ENCODE assay signal across 9 mouse cellular contexts in genomic region chr9:75280814-75281213, GRCm38 (mm10). TPM values are rescaled to one million over a fixed set of nuclear protein-coding genes. Genes with fewer than 3 reads are reported as not detected.
A peak's percentile ranks its signal among the peaks of the same experiment; 100 is the strongest.
DNase-seq lines count a peak whose midpoint lies in the region; ATAC-seq and TF ChIP-seq lines count a peak whose summit lies in the region.
"Had no signal": no experiment of that assay in that cellular context is flagged by ENCODE, and none has a peak within 500 bp of the region (broad histone marks: within the 10 kb centered on the region; RNA-seq: fewer than 3 reads in every experiment).

No protein-coding gene starts in this region.

- WGBS in forebrain, postnatal 0 days: 46% methylated on average over 5 of the region's 5 CpGs
- WGBS in forebrain, embryonic 12.5 days: 48% methylated on average over 5 of the region's 5 CpGs
- WGBS in kidney, postnatal 0 days: 55% methylated on average over 5 of the region's 5 CpGs

- no peak for ATAC-seq in forebrain, postnatal 0 days
- ATAC-seq in forebrain, embryonic 12.5 days (ENCODE audit: low FRiP score): no peak
- no peak for ATAC-seq in kidney, postnatal 0 days (replicated peaks; ENCODE audit: low FRiP score, low read depth)
- ATAC-seq in monocyte, adult 5-6 weeks (replicated peaks; ENCODE audit: insufficient number of reproducible peaks, low FRiP score, low TSS enrichment, poor library complexity, severe bottlenecking): peak; percentile 33; the same call in 1 of the 2 replicates

- no peaks in the 10 kb centered on the region for H3K4me1 ChIP-seq in forebrain, postnatal 0 days (ENCODE audit: insufficient read depth)
- no peaks in the 10 kb centered on the region for H3K4me1 ChIP-seq in forebrain, embryonic 12.5 days
- no peaks in the 10 kb centered on the region for H3K4me1 ChIP-seq in kidney, postnatal 0 days (replicated peaks; ENCODE audit: insufficient read depth, low read length)

- H3K27ac ChIP-seq in forebrain, postnatal 0 days (ENCODE audit: low read depth, low read length): no peak overlapping the region
- H3K27ac ChIP-seq in forebrain, embryonic 12.5 days: no peak overlapping the region
- H3K27ac ChIP-seq in kidney, postnatal 0 days: no peak overlapping the region
- H3K27ac ChIP-seq: macrophage had no signal

- no peak overlapping the region for H3K9ac ChIP-seq in forebrain, postnatal 0 days
- H3K9ac ChIP-seq in forebrain, embryonic 12.5 days: no peak overlapping the region
- H3K9ac ChIP-seq in kidney, postnatal 0 days (ENCODE audit: low read depth, low read length): no peak overlapping the region

- peak; percentile 23 for DNase-seq in forebrain, postnatal 0 days
- peak; percentile 42 for DNase-seq in ovary, postnatal 36 days (ENCODE audit: low spot score)
- DNase-seq in ovary, adult 18-20 months (ENCODE audit: low spot score): no peak
- peak; percentile 69 to 82 for DNase-seq in cerebellum, postnatal 14 days
- peak; percentile 42 for DNase-seq in kidney, postnatal 0 days (ENCODE audit: low spot score)
- DNase-seq in urinary bladder, adult 2 months (ENCODE audit: low spot score): no peak

- TF ChIP-seq CTCF in forebrain, postnatal 0 days (IDR thresholded peaks at IDR 0.05; ENCODE audit: low read depth): peak; percentile 56
- peak; percentile 74 for TF ChIP-seq CTCF in kidney, postnatal 0 days (IDR thresholded peaks at IDR 0.05; ENCODE audit: low read depth)

- no peak overlapping the region for H3K4me3 ChIP-seq in forebrain, postnatal 0 days (ENCODE audit: low read depth, low read length)
- no peak overlapping the region for H3K4me3 ChIP-seq in forebrain, embryonic 12.5 days (replicated peaks)
- H3K4me3 ChIP-seq in kidney, postnatal 0 days (replicated peaks; ENCODE audit: low read depth, low read length): no peak overlapping the region

- no peaks in the 10 kb centered on the region for H3K27me3 ChIP-seq in forebrain, postnatal 0 days (ENCODE audit: insufficient read depth, low read length)
- H3K27me3 ChIP-seq in forebrain, embryonic 12.5 days: 0 out of 2 replicates have a peak, but pooled peaks cover 7% of the 10 kb centered on the region
- H3K27me3 ChIP-seq in kidney, postnatal 0 days (ENCODE audit: insufficient read depth, low read length): no peaks in the 10 kb centered on the region

- no peaks in the 10 kb centered on the region for H3K9me3 ChIP-seq in forebrain, postnatal 0 days (ENCODE audit: low read length)
- H3K9me3 ChIP-seq in forebrain, embryonic 12.5 days: no peaks in the 10 kb centered on the region
- H3K9me3 ChIP-seq in kidney, postnatal 0 days (replicated peaks; ENCODE audit: low read length): no peaks in the 10 kb centered on the region

- H3K36me3 ChIP-seq in forebrain, postnatal 0 days (ENCODE audit: insufficient read depth): no peaks in the 10 kb centered on the region
- no peaks in the 10 kb centered on the region for H3K36me3 ChIP-seq in forebrain, embryonic 12.5 days (replicated peaks)
- H3K36me3 ChIP-seq in kidney, postnatal 0 days (ENCODE audit: insufficient read depth, low read length): no peaks in the 10 kb centered on the region

- no peak overlapping the region for H3K4me2 ChIP-seq in forebrain, postnatal 0 days (ENCODE audit: low read depth)
- H3K4me2 ChIP-seq in forebrain, embryonic 12.5 days: no peak overlapping the region
- no peak overlapping the region for H3K4me2 ChIP-seq in kidney, postnatal 0 days (ENCODE audit: low read length)

RNA-seq across cellular contexts. Expression of gene Gnb5, which starts 25.3 kb away (rescaled TPM):
- total RNA-seq in forebrain, postnatal 0 days (2014; rRNA removed): 73.2 TPM in 2 replicates
- polyA plus RNA-seq in forebrain, postnatal 0 days (2015; fragmentation: Nextera tagmentation; extraction: Ambion mirVana): 80.0 and 91.4 TPM in 2 replicates
- polyA plus RNA-seq in forebrain, embryonic 12.5 days (2016; fragmentation: Nextera tagmentation; extraction: Ambion mirVana): 32.6 and 35.5 TPM in 2 replicates
- polyA plus RNA-seq in kidney, postnatal 0 days (2015; fragmentation: Nextera tagmentation; extraction: Ambion mirVana): 35.0 and 37.6 TPM in 2 replicates
- 2.0 to 5.4 TPM (median 4.1 TPM) in 3 replicates for total RNA-seq in monocyte, adult 5-6 weeks (2017)
- polyA plus RNA-seq in urinary bladder, adult 2 months (2012; rRNA removed): 17.6 and 20.6 TPM in 2 replicates

RNA-seq across cellular contexts. Expression of gene Myo5c, which starts 49.0 kb away (rescaled TPM):
- total RNA-seq in forebrain, postnatal 0 days (2014; rRNA removed): 0.10 and 0.31 TPM in 2 replicates
- polyA plus RNA-seq in forebrain, postnatal 0 days (2015; fragmentation: Nextera tagmentation; extraction: Ambion mirVana): 0.16 and 0.20 TPM in 2 replicates
- 0.63 and 1.3 TPM in 2 replicates for polyA plus RNA-seq in forebrain, embryonic 12.5 days (2016; fragmentation: Nextera tagmentation; extraction: Ambion mirVana)
- 2.4 and 3.5 TPM in 2 replicates for polyA plus RNA-seq in kidney, postnatal 0 days (2015; fragmentation: Nextera tagmentation; extraction: Ambion mirVana)
- total RNA-seq in monocyte, adult 5-6 weeks (2017): 0.29 TPM in 1 of 3 replicates, not detected in the others
- polyA plus RNA-seq in urinary bladder, adult 2 months (2012; rRNA removed): 10.0 and 10.3 TPM in 2 replicates
- polyA plus RNA-seq: macrophage had no signal

Comparison
In these comparisons a context has a peak if more than half of its experiments do, and no peak if none do; other contexts are left out.
1. DNase-seq: peak in forebrain, postnatal 0 days (single experiment), ovary, postnatal 36 days (single experiment), cerebellum, postnatal 14 days (2 of 2) and kidney, postnatal 0 days (single experiment); none in ovary, adult 18-20 months (single experiment) and urinary bladder, adult 2 months (single experiment).